Mouse (Mus musculus): Measurements from ENCODE around the gene Lbhd1.
"Not testable (repeated sequence)": the region's sequence is repeated elsewhere in the genome, so short reads cannot be mapped to it uniquely, and the experiment has no call there.

Lbhd1 gene

GRCm38 (mm10) chr19:8883616-8884015 lies at the start of gene Lbhd1, which contains the start of gene Gm49403:
TSS of gene Lbhd1 (plus strand) at chr19:8883732.
TSS of gene Gm49403 (plus strand) at chr19:8883930.
- no peak for DNase-seq

GRCm38 (mm10) chr19:8836327-8836726 lies 47.2 kb upstream of the Lbhd1 start:
- not testable (repeated sequence) for DNase-seq

GRCm38 (mm10) chr19:8837251-8837791 lies 46.2 kb upstream of the Lbhd1 start, which contains the start of gene Bscl2:
TSS of gene Bscl2 (plus strand) at chr19:8837467.
- peak; percentile 87 for DNase-seq

GRCm38 (mm10) chr19:8838041-8838730 lies 45.3 kb upstream of the Lbhd1 start:
- DNase-seq = peak; percentile 35

- no peak for DNase-seq
Measured at GRCm38 (mm10) chr19:8839103-8839907, 44.2 kb upstream of the Lbhd1 start, which contains the start of gene Gng3. TSS of gene Gng3 (minus strand) at chr19:8839194.

GRCm38 (mm10) chr19:8839908-8840791 lies 43.4 kb upstream of the Lbhd1 start:
- peak; percentile 68 for DNase-seq

GRCm38 (mm10) chr19:8841012-8841411 lies 42.5 kb upstream of the Lbhd1 start:
- no peak for DNase-seq

GRCm38 (mm10) chr19:8842961-8843360 lies 40.6 kb upstream of the Lbhd1 start:
- DNase-seq = no peak

GRCm38 (mm10) chr19:8844371-8845129 lies 39.0 kb upstream of the Lbhd1 start:
- peak; percentile 83 for DNase-seq

- DNase-seq = no peak
Measured at GRCm38 (mm10) chr19:8848356-8848755, 35.2 kb upstream of the Lbhd1 start.

GRCm38 (mm10) chr19:8850402-8850901 lies 33.1 kb upstream of the Lbhd1 start, which contains the start of gene Lrrn4cl:
TSS of gene Lrrn4cl (plus strand) at chr19:8850768.
- no peak for DNase-seq

GRCm38 (mm10) chr19:8851639-8852038 lies 31.9 kb upstream of the Lbhd1 start:
- DNase-seq = no peak

- no peak for DNase-seq
Measured at GRCm38 (mm10) chr19:8852236-8852928, 31.1 kb upstream of the Lbhd1 start.

GRCm38 (mm10) chr19:8853117-8853516 lies 30.4 kb upstream of the Lbhd1 start:
- DNase-seq = no peak

GRCm38 (mm10) chr19:8857689-8858088 lies 25.8 kb upstream of the Lbhd1 start:
- peak; percentile 62 for DNase-seq

- DNase-seq = peak; percentile 70
Measured at GRCm38 (mm10) chr19:8859018-8859417, 24.5 kb upstream of the Lbhd1 start.

- no peak for DNase-seq
Measured at GRCm38 (mm10) chr19:8864265-8864664, 19.3 kb upstream of the Lbhd1 start.

- not testable (repeated sequence) for DNase-seq
Measured at GRCm38 (mm10) chr19:8870381-8870780, 13.2 kb upstream of the Lbhd1 start.

- no peak for DNase-seq
Measured at GRCm38 (mm10) chr19:8870838-8871237, 12.7 kb upstream of the Lbhd1 start.

- peak; percentile 97 for DNase-seq
Measured at GRCm38 (mm10) chr19:8871267-8872186, 12.0 kb upstream of the Lbhd1 start, which contains the start of gene Ubxn1. TSS of gene Ubxn1 (plus strand) at chr19:8871496.

Data from thymus, postnatal 14 days (tissue).